Mouse (Mus musculus): ENCODE measurements around the gene Eif2ak1.

Gene Eif2ak1

GRCm38 (mm10) chr5:143948361-143948760 is 130.8 kb downstream of the Eif2ak1 start:
- no peak for DNase-seq (ENCODE audit: low spot score in 2 of 2)

GRCm38 (mm10) chr5:143950016-143950415 is 132.4 kb downstream of the Eif2ak1 start:
- no peak for DNase-seq (ENCODE audit: low spot score in 2 of 2)
